Comparison of ENCODE assay signal across 28 mouse cellular contexts in genomic region chr14:93437226-93437625, GRCm38 (mm10).
DNase-seq lines count a peak whose midpoint lies in the region; ATAC-seq lines count a peak whose summit lies in the region.
"Had no signal": no experiment of that assay in that cellular context is flagged by ENCODE, and none has a peak within 500 bp of the region (broad histone marks: within the 10 kb centered on the region; RNA-seq: fewer than 3 reads in every experiment).

No protein-coding gene starts in this region.

- no peaks in the 10 kb centered on the region for H3K36me3 ChIP-seq in intestine, embryonic 15.5 days
- H3K36me3 ChIP-seq: embryonic facial prominence, embryonic 10.5 days; embryonic facial prominence, embryonic 13.5 days; forebrain, embryonic 12.5 days; heart, embryonic 10.5 days; heart, embryonic 13.5 days had no signal

- H3K4me2 ChIP-seq in intestine, embryonic 15.5 days (replicated peaks): no peak overlapping the region
- H3K4me2 ChIP-seq: embryonic facial prominence, embryonic 13.5 days; forebrain, embryonic 12.5 days; heart, embryonic 13.5 days; hindbrain, embryonic 14.5 days had no signal

- H3K27me3 ChIP-seq in intestine, embryonic 15.5 days (replicated peaks): no peaks in the 10 kb centered on the region
- H3K27me3 ChIP-seq: embryonic facial prominence, embryonic 13.5 days; forebrain, embryonic 12.5 days; heart, embryonic 13.5 days had no signal

- H3K9me3 ChIP-seq in intestine, embryonic 15.5 days: no peaks in the 10 kb centered on the region
- H3K9me3 ChIP-seq: embryonic facial prominence, embryonic 10.5 days; embryonic facial prominence, embryonic 13.5 days; forebrain, embryonic 12.5 days; heart, embryonic 10.5 days; heart, embryonic 13.5 days had no signal

- WGBS in intestine, embryonic 15.5 days: 44% methylated on average over 1 of the region's 1 CpGs

- H3K4me1 ChIP-seq in intestine, embryonic 15.5 days (replicated peaks): no peaks in the 10 kb centered on the region
- H3K4me1 ChIP-seq: embryonic facial prominence, embryonic 10.5 days; embryonic facial prominence, embryonic 13.5 days; forebrain, embryonic 12.5 days; heart, embryonic 10.5 days; heart, embryonic 13.5 days had no signal

- H3K9ac ChIP-seq in intestine, embryonic 15.5 days: no peak overlapping the region
- H3K9ac ChIP-seq: embryonic facial prominence, embryonic 13.5 days; forebrain, embryonic 12.5 days; heart, embryonic 13.5 days; hindbrain, embryonic 14.5 days had no signal

- ATAC-seq in intestine, embryonic 15.5 days: no peak
- ATAC-seq: CD4-positive, CD25-positive, alpha-beta regulatory T cell, adult 4 months; forebrain, embryonic 16.5 days; hindbrain, postnatal 0 days; inflammation-experienced regulatory T-cells, adult 6 months; intestine, postnatal 0 days had no signal

- no peak overlapping the region for H3K4me3 ChIP-seq in intestine, embryonic 15.5 days (replicated peaks)
- H3K4me3 ChIP-seq: embryonic facial prominence, embryonic 10.5 days; embryonic facial prominence, embryonic 13.5 days; erythroblast, embryonic 14.5 days; forebrain, embryonic 12.5 days; heart, adult 2 months; heart, embryonic 10.5 days; heart, embryonic 13.5 days had no signal

- peak; percentile 9 for DNase-seq in cerebellum, adult 11 months
- peak; percentile 20 to 36 for DNase-seq in cerebellum, adult 18-20 months
- DNase-seq in cerebellum, adult 9-10 months: peak; percentile 46
- peak; percentile 30 to 32 for DNase-seq in cerebellum, postnatal 36 days
- no peak for DNase-seq in kidney, postnatal 36 days
- DNase-seq in yolk sac, embryonic 10.5 days (ENCODE audit: low spot score): no peak
- DNase-seq: adrenal gland, adult 2 months; adrenal gland, postnatal 14 days; embryo, embryonic 11 days; gastrocnemius, postnatal 10 days; gastrocnemius, postnatal 36 days; heart, adult 2 months; heart, postnatal 14 days; heart, postnatal 4 days; kidney, adult 2 months had no signal

- no peak overlapping the region for H3K27ac ChIP-seq in intestine, embryonic 15.5 days
- H3K27ac ChIP-seq: embryonic facial prominence, embryonic 10.5 days; embryonic facial prominence, embryonic 13.5 days; forebrain, embryonic 12.5 days; heart, adult 2 months; heart, embryonic 10.5 days; heart, embryonic 13.5 days; hindbrain, embryonic 14.5 days; hindbrain, postnatal 0 days had no signal

Comparison
In these comparisons a context has a peak if more than half of its experiments do, and no peak if none do; other contexts are left out.
1. DNase-seq: peak in cerebellum, adult 11 months (single experiment), cerebellum, adult 18-20 months (2 of 2), cerebellum, adult 9-10 months (single experiment) and cerebellum, postnatal 36 days (2 of 2); none in kidney, postnatal 36 days (0 of 2) and yolk sac, embryonic 10.5 days (single experiment).